Mouse (Mus musculus): ENCODE results near the gene Pan2. TPM values are rescaled to one million over a fixed set of nuclear protein-coding genes. Genes with fewer than 3 reads are reported as not detected.
"Not testable (repeated sequence)": the region's sequence is repeated elsewhere in the genome, so short reads cannot be mapped to it uniquely, and the experiment has no call there.

The Pan2 gene
- polyA plus RNA-seq, 1 experiment from 2014 or later, result 29.9 TPM

GRCm38 (mm10) chr10:128326825-128327224, 23.7 kb downstream of the Pan2 start:
- Histone ChIP-seq H3K27me3 (ENCODE audit: insufficient read depth, poor library complexity, severe bottlenecking) (no peaks in the 10 kb centered on the region), H3K27ac (no peak overlapping the region), H3K4me1 (peaks cover 10% of the 10 kb centered on the region), H3K4me3 (no peak overlapping the region), H3K9me3 (no peaks in the 10 kb centered on the region), H3K36me3 (peaks cover 54% of the 10 kb centered on the region)
- WGBS, result 90% methylated on average over 8 of the region's 8 CpGs
- DNase-seq (ENCODE audit: low spot score), result no peak

GRCm38 (mm10) chr10:128327610-128328009, 24.5 kb downstream of the Pan2 start:
- 86% methylated on average over 10 of the region's 10 CpGs for WGBS
- Histone ChIP-seq H3K27me3 (ENCODE audit: insufficient read depth, poor library complexity, severe bottlenecking) (no peaks in the 10 kb centered on the region), H3K4me3 (no peak overlapping the region), H3K36me3 (peaks cover 54% of the 10 kb centered on the region), H3K4me1 (peaks cover 10% of the 10 kb centered on the region), H3K9me3 (no peaks in the 10 kb centered on the region), H3K27ac (no peak overlapping the region)
- DNase-seq (ENCODE audit: low spot score), result no peak

GRCm38 (mm10) chr10:128332358-128333249, 29.5 kb downstream of the Pan2 start:
- not testable (repeated sequence) for H3K9me3 ChIP-seq; DNase-seq (ENCODE audit: low spot score); H3K27me3 ChIP-seq (ENCODE audit: insufficient read depth, poor library complexity, severe bottlenecking); H3K27ac ChIP-seq; H3K4me3 ChIP-seq
- Histone ChIP-seq H3K4me1 (peaks cover 18% of the 10 kb centered on the region; the same call in 1 of the 2 replicates), H3K36me3 (peaks cover 22% of the 10 kb centered on the region)
- WGBS, result 75% methylated on average over 6 of the region's 6 CpGs

- H3K27ac ChIP-seq, result peak overlapping the region; percentile 79
- H3K4me3 ChIP-seq, result no peak overlapping the region
- WGBS, result 5% methylated on average over 4 of the region's 4 CpGs
- peak; percentile 86 for DNase-seq (ENCODE audit: low spot score)
- peaks cover 41% of the 10 kb centered on the region for H3K4me1 ChIP-seq
- H3K9me3 ChIP-seq, result no peaks in the 10 kb centered on the region
- H3K27me3 ChIP-seq (ENCODE audit: insufficient read depth, poor library complexity, severe bottlenecking), result no peaks in the 10 kb centered on the region
- H3K36me3 ChIP-seq, result peaks cover 7% of the 10 kb centered on the region
Observed at GRCm38 (mm10) chr10:128335582-128335981, 32.4 kb downstream of the Pan2 start.

- no peak for DNase-seq (ENCODE audit: low spot score)
- H3K4me1 ChIP-seq, result peaks cover 44% of the 10 kb centered on the region
- whole genome bisulfite sequencing, result 86% methylated on average over 3 of the region's 3 CpGs
- no peaks in the 10 kb centered on the region for H3K9me3 ChIP-seq
- peak overlapping the region; percentile 79 for H3K27ac ChIP-seq
- H3K4me3 ChIP-seq, result peak overlapping the region; percentile 84; the same call in 1 of the 2 replicates
- H3K36me3 ChIP-seq, result peaks cover 8% of the 10 kb centered on the region
- no peaks in the 10 kb centered on the region for H3K27me3 ChIP-seq (ENCODE audit: insufficient read depth, poor library complexity, severe bottlenecking)
Observed at GRCm38 (mm10) chr10:128336195-128336594, 33.1 kb downstream of the Pan2 start.

- no peak for DNase-seq (ENCODE audit: low spot score)
- WGBS, result 66% methylated on average over 3 of the region's 3 CpGs
- H3K4me3 ChIP-seq, result peak overlapping the region; percentile 84
- peaks cover 47% of the 10 kb centered on the region for H3K4me1 ChIP-seq
- H3K27ac ChIP-seq, result peak overlapping the region; percentile 98
- no peaks in the 10 kb centered on the region for H3K9me3 ChIP-seq
- H3K27me3 ChIP-seq (ENCODE audit: insufficient read depth, poor library complexity, severe bottlenecking), result no peaks in the 10 kb centered on the region
- H3K36me3 ChIP-seq, result peaks cover 12% of the 10 kb centered on the region
Observed at GRCm38 (mm10) chr10:128336597-128336996, 33.5 kb downstream of the Pan2 start.

GRCm38 (mm10) chr10:128337306-128338181, 34.4 kb downstream of the Pan2 start, which contains the start of gene Cs:
TSS of gene Cs (plus strand) at chr10:128337734.
- H3K4me3 ChIP-seq, result peak within 1 kb of the TSS; percentile 84
- H3K27me3 ChIP-seq (ENCODE audit: insufficient read depth, poor library complexity, severe bottlenecking), result no peaks in the 10 kb centered on the region
- H3K36me3 ChIP-seq, result peaks cover 12% of the 10 kb centered on the region
- peaks cover 49% of the 10 kb centered on the region for H3K4me1 ChIP-seq
- DNase-seq (ENCODE audit: low spot score), result peak; percentile 99
- H3K9me3 ChIP-seq, result no peaks in the 10 kb centered on the region
- WGBS, result 2% methylated on average over 61 of the region's 61 CpGs
- H3K27ac ChIP-seq, result peak within 1 kb of the TSS; percentile 98

- Histone ChIP-seq H3K9me3 (no peaks in the 10 kb centered on the region), H3K27ac (peak overlapping the region; percentile 98), H3K4me1 (peaks cover 52% of the 10 kb centered on the region), H3K36me3 (peaks cover 14% of the 10 kb centered on the region), H3K4me3 (peak overlapping the region; percentile 84), H3K27me3 (ENCODE audit: insufficient read depth, poor library complexity, severe bottlenecking) (no peaks in the 10 kb centered on the region)
- 19% methylated on average over 5 of the region's 5 CpGs for WGBS
- peak; percentile 74 for DNase-seq (ENCODE audit: low spot score)
Observed at GRCm38 (mm10) chr10:128338415-128338814, 35.3 kb downstream of the Pan2 start.

GRCm38 (mm10) chr10:128338948-128339347, 35.8 kb downstream of the Pan2 start:
- no peaks in the 10 kb centered on the region for H3K27me3 ChIP-seq (ENCODE audit: insufficient read depth, poor library complexity, severe bottlenecking)
- no peak for DNase-seq (ENCODE audit: low spot score)
- 51% methylated on average over 2 of the region's 2 CpGs for WGBS
- H3K4me3 ChIP-seq, result peak overlapping the region; percentile 84
- peaks cover 14% of the 10 kb centered on the region for H3K36me3 ChIP-seq
- H3K4me1 ChIP-seq, result peaks cover 55% of the 10 kb centered on the region
- peak overlapping the region; percentile 98; the same call in 1 of the 2 replicates for H3K27ac ChIP-seq
- no peaks in the 10 kb centered on the region for H3K9me3 ChIP-seq

- no peak overlapping the region for H3K27ac ChIP-seq
- peaks cover 66% of the 10 kb centered on the region for H3K4me1 ChIP-seq
- DNase-seq (ENCODE audit: low spot score), result no peak
- H3K27me3 ChIP-seq (ENCODE audit: insufficient read depth, poor library complexity, severe bottlenecking), result no peaks in the 10 kb centered on the region
- no peak overlapping the region; the same call in 1 of the 2 replicates for H3K4me3 ChIP-seq
- 59% methylated on average over 2 of the region's 2 CpGs for WGBS
- no peaks in the 10 kb centered on the region for H3K9me3 ChIP-seq
- peaks cover 14% of the 10 kb centered on the region for H3K36me3 ChIP-seq
Observed at GRCm38 (mm10) chr10:128340257-128340656, 37.1 kb downstream of the Pan2 start.

- no peaks in the 10 kb centered on the region for H3K27me3 ChIP-seq (ENCODE audit: insufficient read depth, poor library complexity, severe bottlenecking)
- peaks cover 53% of the 10 kb centered on the region for H3K4me1 ChIP-seq
- no peak overlapping the region for H3K27ac ChIP-seq
- peaks cover 14% of the 10 kb centered on the region for H3K36me3 ChIP-seq
- H3K9me3 ChIP-seq, result no peaks in the 10 kb centered on the region
- 84% methylated on average over 1 of the region's 1 CpGs for WGBS
- no peak overlapping the region for H3K4me3 ChIP-seq
- no peak for DNase-seq (ENCODE audit: low spot score)
Observed at GRCm38 (mm10) chr10:128343436-128343835, 40.3 kb downstream of the Pan2 start.

GRCm38 (mm10) chr10:128344568-128345275, 41.6 kb downstream of the Pan2 start:
- DNase-seq (ENCODE audit: low spot score), result peak; percentile 96
- Histone ChIP-seq H3K4me1 (peaks cover 40% of the 10 kb centered on the region), H3K36me3 (peaks cover 15% of the 10 kb centered on the region; the same call in 1 of the 2 replicates), H3K9me3 (no peaks in the 10 kb centered on the region), H3K4me3 (peak overlapping the region; percentile 43), H3K27ac (peak overlapping the region; percentile 67), H3K27me3 (ENCODE audit: insufficient read depth, poor library complexity, severe bottlenecking) (no peaks in the 10 kb centered on the region)
- WGBS, result 23% methylated on average over 7 of the region's 7 CpGs

Data from heart, embryonic 10.5 days (tissue).